Mouse (Mus musculus) stomach, postnatal 0 days (tissue): ENCODE measurements around the gene Tstd3.

ENCODE experiments used
- CTCF ChIP-seq: IDR thresholded peaks from 2 replicates; pipeline ENCODE4 v1.5.1; 2016; ENCODE audit warnings: antibody characterized with exemption, low read depth, mild to moderate bottlenecking, moderate library complexity
- EP300 ChIP-seq: optimal IDR thresholded peaks from 2 replicates; pipeline ENCODE3; 2016; ENCODE audit warnings: antibody characterized with exemption

GRCm38 (mm10) chr4:21776091-21776945, 9.3 kb upstream of the Tstd3 start:
- TF ChIP-seq CTCF (no peak), EP300 (no peak)
